Mouse (Mus musculus) CD4-positive, CD25-positive, alpha-beta regulatory T cell, adult 2 months (primary cell): ENCODE measurements around the gene Gda.

Experiments used
- DNase-seq: peaks from one replicate; pipeline ENCODE4 v3.0.0-alpha.2; 2012; ENCODE audit warnings: low read depth, low spot score

Gene Gda

DNA sequence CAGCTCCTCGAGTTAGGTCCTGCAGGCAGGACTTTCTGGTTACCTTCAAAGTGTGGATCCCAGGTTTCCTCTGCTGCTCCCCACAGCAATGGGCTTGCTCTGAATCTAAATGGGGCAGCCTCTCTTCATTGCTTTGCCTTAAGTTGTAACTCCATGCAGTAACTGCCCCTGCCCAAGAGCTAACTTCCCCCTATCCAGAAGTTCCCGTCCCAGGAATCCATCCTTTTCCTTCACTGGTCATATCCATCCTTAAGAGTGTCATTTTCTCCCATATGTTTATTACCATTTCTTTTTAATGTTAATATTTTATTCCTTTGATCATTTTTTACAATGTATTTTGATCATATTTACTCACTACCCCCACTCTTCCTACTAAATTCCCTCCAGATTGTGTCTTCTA is at the start of gene Gda:
Gene Gda (minus strand): TSS at position 101 of the 400 bp plus-strand sequence.
- DNase-seq, result no peak

DNA sequence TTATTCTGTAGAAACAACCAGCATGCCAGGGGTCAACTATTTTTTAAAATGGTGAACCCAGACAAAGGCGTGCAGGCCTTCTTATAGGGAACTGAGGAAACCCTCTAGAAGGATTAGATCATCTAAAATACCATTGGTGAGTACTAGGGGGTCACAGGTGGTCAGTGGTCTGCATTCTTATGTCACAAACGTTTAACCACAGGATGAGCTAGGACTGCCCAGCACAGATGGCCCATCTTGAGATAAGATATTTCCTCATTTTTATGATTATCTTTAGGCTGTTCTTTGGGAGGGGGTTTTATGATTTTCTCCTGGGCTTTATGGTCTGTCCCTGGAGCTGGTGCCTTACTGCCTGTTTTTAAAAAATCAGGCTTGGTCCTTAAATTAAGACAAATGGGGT is 47.0 kb upstream of the Gda start:
- DNase-seq, result no peak

DNA sequence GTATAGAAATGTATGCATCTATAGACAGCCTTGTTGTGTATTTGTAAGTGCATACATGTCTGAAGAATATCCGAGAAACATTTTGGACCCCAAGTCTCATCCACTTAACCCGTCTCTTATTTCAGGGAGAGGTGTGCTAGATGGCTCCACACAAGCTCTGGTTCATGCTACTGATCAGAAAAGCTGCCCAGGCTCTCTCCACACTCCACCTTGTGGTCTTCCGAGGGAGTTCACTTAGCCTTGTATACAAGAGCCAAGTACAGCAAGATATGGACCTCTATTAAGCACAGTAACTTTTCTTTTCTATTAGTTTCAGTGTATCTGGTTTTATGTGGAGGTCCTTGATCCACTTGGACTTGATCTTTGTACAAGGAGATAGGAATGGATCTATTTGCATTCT is 36.9 kb upstream of the Gda start:
- DNase-seq, result peak; percentile 56

DNA sequence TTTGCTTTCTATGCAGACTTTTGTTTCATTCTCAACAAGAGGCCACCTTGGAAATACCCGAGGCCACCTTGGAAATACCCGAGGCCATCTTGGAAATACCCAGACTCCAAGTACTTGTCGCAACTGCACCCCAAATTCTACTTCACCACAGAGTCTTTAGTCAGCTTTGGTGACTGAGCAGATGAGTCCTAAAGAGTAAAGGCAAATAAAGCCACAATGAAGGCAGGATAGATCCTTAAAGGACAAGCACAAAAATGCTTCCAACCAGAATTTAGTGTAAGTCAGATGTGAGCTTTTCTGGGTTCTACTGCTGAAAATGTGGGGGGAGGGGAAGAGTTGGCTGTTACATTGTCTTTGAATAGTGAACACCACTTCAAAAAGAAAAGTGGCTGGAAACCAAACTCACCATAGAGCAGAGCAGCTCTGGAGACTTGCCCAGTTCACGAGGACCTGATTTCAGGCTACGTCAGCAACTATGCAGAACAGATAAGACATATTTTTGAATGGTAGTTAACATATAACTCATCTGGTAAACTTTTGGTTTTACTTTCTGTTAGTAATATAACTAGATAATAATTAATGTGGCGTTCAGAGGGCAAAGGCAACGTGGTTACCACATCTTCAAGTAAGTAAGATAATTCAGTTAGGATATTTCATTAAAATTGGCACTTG is 34.5 kb upstream of the Gda start:
- DNase-seq, result peak; percentile 46

DNA sequence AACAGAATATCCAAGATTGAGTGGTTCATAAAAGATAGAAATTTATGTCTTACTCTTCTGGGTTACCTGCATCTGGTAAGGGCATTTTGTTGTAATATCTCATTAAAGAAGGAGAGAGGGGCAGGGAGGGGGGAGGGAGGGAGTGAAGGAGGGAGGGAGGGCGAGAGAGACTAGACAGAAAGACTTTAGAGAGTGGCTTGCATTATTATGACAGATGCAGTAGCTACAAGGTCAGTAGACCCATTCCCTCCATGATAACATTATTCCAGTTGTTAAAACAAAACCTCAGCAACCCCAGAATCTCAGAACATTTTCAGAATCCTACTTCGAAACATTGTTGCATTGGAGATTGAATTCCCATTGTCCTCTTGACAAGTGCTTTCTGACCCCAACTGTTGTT is 33.9 kb upstream of the Gda start:
- DNase-seq, result no peak

DNA sequence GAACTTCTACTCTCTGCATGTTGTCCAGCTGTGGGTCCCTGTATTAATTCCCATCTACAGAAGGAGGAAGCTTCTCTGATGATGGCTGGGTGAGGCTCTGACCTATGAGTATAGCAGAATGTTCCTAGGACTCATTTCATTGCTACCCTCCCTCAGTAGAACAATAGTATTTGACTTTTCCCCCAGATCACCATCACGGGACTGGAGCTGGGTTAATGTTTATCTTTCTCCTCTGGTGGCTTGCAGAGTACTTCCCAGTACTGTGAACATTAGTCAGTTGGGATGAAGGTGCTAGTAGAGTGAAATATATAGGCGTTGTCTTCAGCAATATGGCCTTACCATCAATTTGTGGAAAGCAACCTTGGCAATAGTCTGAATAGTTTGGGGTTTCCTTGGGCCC is 31.5 kb upstream of the Gda start:
- no peak for DNase-seq

DNA sequence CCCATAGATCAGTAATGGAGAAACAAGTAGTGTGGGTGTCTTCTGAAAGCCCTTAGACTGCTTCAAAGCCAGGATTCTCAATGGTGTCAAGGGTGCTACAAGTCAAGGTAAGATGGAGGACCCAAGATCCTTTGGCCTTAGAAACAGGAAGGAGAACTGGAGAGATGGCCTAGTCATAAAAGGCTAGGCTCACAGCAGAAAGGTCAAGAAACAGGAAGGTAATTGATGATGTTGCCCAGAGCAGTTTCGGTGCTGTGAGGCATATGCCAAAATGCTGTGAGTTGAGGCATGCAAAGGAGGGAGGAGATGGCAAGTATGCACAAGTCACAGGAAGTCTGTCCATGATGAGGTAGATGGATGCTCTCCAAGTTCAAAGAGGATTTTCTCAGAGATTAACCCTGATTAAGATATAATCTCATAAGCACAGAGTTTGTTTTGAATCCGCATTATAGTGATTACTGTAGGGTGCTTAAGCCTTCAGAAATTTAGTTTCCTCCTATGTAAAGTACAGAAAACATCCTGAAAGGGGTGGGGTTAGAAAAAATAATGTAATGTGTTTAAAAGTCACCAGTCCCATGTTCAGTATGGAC is 26.2 kb upstream of the Gda start:
- DNase-seq, result no peak

DNA sequence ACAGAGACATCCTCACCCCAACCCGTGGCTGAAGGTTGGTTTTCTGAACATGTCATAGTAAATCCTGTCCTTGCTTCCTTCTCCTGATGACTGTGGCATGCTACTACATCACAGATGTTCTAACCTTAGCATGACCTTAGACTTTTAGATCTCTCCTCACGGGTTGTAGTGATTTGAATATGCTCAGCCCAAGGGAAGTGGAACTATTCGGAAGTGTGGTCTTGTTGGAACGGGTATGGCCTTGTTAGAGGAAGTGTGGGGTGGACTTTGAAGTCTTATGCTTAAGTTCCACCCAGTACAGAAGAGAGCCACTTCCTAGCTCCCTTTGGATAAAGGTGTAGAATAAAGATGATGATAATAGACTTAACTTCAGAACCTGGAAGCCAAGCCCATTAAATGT is 22.6 kb upstream of the Gda start:
- no peak for DNase-seq

DNA sequence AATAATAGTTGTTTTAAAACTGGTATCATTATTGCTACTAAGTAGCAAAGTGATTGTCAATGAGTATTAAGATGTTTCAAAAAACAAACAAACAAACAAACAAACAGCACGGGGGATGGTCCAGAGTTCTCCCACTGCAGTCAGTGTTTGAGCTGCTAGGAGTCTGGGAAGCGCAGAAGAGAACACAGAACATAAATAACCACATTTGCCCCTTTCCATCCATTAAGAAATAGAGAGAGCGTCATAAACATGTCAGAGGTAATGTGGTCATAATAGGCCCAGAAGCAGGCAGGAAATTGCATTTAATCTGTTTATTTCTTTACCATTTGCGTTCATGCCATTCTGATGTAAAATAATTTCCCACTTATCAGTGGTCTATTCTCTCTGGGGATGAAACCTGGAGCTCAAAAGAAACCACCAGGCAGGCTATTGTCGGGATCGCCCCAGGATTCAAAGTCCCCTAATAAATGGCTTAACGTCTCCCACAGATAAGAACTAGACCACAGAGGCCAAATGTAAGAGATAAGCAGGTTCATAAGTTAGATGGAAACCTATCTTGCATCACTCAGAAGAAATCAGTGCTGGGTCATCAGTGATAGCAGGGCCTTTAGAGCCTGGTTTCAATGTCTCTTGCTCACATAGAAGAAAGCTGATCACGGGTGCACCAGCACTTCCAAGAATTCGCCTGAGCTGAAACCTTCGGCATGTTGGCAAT is 20.7 kb upstream of the Gda start:
- no peak for DNase-seq

DNA sequence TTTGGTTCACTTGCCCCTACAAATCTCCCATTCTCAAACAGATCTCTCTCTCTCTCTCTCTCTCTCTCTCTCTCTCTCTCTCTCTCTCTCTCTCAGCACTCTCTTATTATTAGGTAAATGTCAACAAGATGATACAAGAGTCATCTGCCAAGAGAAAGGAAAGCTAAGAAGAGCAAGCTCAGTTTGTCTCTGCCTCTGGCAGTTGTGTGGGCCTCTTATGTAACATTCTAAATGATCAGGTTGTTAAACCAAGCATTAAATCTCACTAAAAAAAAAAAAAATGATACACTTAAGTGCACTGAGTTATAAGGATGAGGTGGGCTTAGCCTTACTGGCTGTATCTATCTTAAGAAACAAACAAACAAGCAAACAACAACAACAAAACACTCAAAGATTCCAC is 18.1 kb upstream of the Gda start:
- no peak for DNase-seq

DNA sequence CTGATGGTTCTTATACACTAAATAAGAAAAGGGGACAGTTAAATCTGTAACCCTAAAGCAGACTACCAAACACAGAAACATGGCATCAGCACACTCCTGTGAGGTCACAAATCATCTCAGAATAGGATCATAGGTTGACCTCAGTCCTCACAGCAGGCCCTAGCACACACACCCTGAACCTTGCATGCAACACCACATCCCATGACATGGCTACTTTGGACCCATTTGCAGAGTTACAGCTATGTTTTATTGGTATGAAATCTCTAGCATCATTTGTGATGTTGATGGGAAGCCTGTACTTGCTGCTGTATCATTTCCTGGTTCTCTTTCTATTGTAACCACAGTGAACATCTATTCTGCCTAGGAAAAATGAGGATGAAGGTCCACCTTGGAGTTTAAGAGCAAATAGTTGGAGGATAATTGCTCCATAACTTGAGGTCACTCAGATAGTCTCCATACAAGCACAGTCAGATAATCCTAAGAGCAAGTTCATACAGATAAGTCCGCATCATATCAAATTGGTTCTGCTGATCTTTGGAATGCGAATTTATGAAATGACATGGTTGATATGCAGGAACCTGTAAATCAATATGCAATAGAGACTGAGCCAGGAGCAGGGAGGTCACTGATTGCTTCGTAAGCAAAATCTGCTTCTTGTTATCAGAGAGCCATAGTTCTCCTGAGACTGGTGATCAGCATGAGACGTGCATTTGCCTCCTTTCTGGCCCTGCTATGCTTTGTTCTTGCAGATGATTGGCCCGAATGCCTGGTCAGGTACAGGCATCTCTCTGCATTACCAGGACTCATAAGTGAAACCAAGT is 14.1 kb upstream of the Gda start:
- DNase-seq, result no peak

DNA sequence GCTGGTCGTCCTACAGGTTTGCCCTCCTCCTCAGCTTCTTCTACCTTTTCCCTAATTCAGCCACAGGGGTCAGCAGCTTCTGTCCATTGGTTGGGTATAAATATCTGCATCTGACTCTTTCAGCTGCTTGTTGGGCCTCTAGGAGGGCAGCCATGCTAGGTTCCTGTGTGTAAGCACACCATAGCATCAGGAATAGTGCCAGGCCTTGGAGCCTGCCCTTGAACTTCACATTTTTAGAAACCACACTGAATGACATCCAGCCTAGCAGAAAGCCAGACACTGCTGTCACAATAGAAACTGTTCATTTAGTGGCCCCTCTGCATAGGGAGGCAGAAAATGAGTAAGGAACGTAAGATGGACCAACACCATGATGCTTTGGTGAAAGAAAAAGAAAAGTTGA is 8.9 kb upstream of the Gda start:
- DNase-seq, result no peak

DNA sequence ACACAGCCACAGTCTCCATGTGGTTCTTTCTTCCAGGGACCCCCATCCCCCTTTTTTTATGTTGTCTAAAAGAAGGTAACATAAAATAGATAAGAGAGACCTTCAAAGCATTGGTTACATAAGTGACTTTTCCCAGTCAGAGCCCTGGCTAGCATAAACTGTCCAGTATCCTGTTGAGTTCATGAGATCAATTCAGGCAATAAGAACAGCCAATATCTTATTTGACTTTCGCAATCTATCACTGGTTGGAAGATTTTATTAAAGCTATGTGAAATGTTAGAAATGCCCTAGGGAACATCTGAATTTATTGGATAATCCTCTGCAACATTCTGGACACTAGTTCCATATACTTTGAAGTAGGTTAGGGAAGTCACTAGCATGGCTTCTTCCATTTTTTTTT is 7.8 kb upstream of the Gda start:
- no peak for DNase-seq

DNA sequence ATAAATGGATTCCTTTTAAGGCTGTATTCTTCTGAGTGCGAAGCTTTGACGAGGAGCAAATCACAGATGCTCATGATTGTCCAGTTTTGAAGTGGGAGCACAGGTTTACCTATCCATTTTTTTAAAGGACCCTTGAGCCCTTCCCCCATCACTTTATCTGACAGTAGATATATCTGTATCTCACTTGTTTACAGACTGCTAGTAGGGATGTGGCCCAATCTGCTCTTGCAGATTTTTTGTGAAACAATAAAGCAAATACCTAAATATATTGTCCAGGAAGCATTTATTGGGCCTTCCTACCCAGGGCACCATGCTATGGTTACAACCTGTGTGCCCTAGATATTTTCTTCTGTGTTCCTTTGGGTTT is 6.8 kb upstream of the Gda start:
- DNase-seq, result no peak

DNA sequence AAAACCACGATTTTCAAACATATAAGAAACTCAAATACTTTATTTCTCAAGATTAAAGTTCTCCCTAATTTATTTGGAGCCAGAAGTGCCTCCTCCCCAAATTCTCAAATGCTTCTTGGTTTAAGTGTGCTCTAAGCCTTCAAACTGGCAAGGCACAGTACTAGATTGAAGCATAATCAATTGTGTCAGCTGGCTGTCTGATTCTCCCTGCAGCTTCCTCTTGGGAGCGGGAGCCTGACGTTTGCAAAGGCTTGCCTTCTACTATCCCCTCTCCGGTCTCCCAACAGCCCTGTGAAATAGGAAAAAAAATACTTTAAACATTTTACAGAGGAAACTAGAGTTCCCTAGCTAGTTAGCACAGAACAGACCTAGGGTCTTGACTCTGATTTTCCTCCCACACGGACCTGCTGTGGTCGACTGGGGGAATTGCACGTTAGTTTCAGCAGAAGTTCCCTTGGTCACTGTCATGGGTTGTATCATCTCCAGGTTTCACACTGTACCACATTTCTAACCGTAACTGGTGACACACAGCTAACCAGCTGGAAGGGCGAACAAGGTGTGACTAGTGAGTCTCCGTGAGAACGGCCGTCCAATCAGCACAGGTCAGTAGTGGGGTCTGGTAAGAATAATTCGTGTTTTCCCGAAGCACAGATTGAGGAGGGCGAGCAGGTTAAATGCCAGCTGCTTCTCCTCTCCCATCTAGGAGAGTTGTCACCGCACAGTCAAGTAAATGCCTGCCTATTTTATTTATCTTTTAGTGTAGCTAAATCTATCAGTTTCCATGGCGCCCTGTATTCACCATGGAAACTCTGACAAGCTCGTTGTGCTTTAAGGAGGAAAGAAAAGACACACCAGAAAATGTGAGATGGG is 6.2 kb upstream of the Gda start:
- DNase-seq, result no peak

DNA sequence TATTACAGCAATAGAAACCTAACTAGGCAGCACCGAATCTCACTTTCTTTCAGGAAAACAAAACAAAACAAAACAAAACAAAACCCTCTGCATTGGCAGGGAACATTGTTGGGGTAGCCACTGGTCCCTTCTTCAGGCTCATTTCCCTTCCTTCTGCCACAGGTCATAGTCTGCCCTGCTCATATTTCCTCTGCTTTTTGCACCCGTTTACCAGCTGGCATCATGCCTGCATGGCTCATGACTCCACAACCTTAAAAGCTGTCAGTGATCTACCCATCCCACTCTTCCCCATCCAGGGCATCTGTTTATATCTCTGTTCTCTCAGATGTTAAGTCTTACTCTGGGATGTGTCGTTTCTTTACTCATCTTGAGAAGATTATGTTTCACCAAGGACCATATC is 5.3 kb upstream of the Gda start:
- no peak for DNase-seq

DNA sequence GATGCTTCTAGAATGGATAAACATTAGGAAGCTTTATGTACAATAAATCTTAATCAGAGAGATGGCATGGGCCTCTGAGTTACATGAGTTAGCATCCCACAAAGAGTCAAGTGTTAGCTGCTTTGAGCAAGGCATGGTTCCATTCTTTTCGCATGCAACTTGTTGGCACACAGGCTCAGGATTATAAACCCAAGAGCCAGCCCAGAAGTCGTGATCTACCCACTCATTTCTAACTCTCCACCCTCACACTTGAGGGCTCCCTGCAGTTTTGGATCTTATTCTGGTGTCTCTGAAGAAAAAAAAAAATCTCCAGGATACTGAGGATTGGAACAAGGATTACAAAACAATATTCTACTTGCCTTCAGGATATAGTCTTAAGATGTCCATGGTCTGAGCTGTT is 4.5 kb upstream of the Gda start:
- no peak for DNase-seq

DNA sequence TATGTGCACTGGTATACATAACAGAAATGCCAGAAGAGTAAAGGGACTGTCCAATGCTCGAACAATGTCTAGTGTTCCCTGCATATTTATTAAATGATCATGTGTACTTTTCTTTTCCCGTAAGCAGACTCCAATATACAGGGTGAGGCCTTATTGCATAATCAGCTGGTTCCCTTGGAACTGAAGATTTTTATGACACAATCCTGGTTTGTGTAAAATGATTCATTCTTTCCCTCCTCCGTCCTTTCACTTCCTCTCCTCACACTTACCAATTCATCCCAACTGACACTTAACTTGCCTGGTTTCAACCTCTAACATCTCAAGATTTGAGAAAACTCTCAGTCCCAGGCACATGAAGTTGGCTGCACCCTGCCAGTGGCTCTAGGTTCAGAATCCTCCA is 3.5 kb upstream of the Gda start:
- no peak for DNase-seq

DNA sequence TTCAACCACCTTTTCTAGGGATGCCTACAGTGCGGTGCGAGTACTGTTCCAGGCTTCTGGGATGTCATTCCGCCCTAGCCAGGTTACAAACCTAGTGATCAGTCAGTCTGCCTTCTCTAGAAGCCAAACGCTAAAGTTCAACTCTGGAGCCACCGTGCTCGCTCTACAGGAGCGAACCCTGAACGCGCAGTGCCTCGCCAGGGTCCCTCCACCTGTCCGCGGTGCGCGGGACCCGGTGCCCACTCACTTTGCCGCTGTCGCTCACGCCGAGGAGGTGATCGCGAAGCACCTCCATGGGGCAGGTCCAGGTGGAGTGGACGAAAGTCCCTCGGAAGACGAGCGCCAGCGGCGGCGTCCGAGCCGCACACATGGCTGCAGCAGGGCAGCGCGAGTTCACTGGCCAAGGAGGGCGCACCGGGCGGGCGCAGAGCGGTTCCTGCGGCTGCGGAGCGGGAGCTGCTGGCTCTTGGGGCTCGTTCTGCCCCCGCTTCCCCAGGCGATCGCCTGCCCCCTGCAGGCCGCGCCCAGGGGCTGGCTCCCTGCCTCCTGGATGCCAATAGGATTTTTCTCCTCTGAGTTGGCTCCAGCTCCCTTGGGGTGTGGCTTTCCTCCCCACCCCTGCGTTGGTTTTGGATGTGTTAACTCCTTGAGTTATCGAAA is 994 bp downstream of the Gda start:
- DNase-seq, result peak; percentile 10

DNA sequence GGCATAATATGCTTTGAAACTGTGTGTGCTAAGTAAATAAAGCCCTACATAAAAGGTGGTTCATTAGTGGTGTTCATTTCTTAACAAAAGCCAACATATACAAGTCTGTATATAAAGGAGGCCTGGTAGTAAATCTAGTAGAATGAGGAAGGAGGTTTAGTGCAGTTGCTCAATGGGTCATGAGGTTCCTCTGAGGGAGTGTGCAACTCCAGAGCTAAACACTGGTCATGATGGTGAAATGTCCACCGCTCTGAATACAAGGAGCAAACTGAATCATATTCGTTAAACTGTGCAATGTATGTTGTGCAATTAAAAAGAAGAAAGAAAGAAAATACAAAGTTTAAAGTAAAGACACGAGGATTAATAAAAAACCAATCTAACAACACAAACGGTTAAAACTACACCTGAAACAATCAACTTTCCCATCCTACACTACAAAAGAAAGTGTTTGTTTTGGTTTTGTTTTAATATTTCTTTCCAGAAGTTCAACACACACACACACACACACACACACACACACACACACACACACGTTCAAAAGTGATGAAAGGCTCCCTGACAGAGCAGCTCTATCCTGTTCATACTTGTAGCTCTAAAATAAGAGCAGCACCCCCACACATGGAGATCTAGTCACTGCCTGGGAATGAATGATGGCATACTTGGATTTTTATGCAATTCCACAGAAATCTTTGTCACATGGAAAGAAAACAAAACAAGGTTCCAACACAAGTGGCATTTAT is 11.9 kb downstream of the Gda start:
- DNase-seq, result no peak
